Mouse (Mus musculus): Measurements from ENCODE around the gene Kcnmb2. TPM values are rescaled to one million over a fixed set of nuclear protein-coding genes. Genes with fewer than 3 reads are reported as not detected.

The Kcnmb2 gene
- total RNA-seq (2021) = under 1 TPM in 1 of 2 experiments, not detected in 1; 0.48 TPM
- long read RNA-seq, experiment 1 = 0 reads
- long read RNA-seq, experiment 2 = 0 reads

DNA sequence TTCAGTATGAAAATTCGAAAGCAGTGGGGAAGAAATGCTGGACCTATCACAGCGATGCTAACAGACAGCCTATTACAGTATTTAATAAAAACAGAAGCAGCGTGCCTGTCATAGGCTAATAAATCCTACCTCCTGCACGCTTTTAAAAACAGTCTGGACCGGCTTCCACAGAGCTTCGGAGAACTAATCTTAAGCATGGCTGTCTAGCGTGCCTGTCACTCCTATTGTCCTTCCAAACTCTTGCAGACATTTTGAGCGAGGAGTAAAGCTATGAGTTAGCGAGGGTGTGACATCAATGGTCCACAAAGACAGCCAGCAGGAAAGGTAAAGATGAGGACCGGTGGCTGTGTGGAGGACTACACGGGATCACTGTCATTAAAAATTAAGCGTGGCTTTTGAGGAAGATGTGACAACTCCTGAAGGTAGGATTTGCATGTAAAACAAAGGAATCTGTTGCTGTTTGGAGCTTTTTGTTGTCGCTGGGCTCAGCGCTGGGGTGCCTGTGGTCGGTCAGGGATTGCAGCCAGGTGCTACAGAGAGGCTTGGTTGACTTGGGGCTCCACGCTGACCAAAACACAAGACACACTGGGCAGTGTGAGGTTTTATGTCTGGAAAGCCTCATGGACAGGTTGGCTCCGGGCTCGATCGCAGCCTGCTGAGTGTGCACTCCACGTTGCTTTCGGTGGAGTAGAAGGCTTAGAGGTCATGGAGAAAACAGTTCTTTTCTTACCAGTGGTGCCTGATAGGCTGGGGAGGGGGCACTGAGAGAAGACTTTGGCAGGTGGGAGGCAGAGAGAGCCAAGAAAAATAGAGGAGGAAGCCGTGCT lies at the start of gene Kcnmb2:
Kcnmb2 (plus strand) TSS at position 4 of the 827 bp plus-strand sequence.
- intact Hi-C loops (cut with DNase I) = no loop called here
- DNase-seq = peak in 1 of 2 experiments; percentile 1

GRCm38 (mm10) chr3:31863522-31863921 lies 38.8 kb upstream of the Kcnmb2 start:
- intact Hi-C loops (cut with DNase I) = no loop called here
- no peak for DNase-seq

DNA sequence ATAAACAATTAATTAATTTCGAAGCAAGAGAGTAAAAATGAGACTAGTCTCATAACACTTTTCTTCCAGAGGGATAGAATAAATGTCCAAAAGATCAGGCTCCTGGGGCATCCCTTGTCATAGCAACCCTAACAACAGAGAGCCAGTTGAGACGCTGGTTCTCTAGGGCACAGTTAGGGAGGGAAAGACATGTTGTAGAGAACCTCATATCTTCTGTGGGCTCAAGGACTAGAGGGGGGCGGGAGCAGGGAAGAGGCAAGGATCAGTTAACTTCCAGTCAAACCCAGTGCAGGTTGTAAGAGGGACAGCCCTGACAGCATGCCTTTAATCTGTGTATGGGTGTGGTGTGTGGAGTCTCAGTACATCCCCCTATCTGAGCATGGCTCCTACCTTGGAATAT lies 38.2 kb upstream of the Kcnmb2 start:
- intact Hi-C loops (cut with DNase I) = no loop called here
- DNase-seq = no peak

GRCm38 (mm10) chr3:31871461-31871860 lies 30.8 kb upstream of the Kcnmb2 start:
- intact Hi-C loops (cut with DNase I) = no loop called here
- DNase-seq = no peak

- no peak for DNase-seq
- intact Hi-C loops (cut with DNase I) = no loop called here
Observed at GRCm38 (mm10) chr3:31882621-31883131, 19.6 kb upstream of the Kcnmb2 start.

DNA sequence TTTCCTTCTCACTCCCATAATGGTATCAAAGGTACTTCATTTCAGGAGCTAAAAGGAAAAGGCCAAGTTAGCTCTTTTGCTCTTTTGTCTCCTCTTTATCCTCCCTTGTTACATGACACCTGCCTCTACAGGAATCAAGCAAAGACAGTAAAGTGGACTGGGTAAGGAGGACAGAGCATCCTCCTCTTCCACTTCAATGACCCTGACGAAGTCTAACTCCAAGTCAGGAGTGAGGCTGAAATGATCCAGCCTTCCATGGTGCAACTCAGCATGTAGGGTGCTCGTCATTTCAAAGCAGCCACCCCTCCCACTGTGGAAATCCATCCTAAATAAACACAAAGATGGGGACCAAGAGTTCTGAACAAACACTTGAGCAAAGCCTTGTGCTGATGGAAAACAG lies 9.7 kb upstream of the Kcnmb2 start:
- DNase-seq = no peak
- intact Hi-C loops (cut with DNase I) = no loop called here

DNA sequence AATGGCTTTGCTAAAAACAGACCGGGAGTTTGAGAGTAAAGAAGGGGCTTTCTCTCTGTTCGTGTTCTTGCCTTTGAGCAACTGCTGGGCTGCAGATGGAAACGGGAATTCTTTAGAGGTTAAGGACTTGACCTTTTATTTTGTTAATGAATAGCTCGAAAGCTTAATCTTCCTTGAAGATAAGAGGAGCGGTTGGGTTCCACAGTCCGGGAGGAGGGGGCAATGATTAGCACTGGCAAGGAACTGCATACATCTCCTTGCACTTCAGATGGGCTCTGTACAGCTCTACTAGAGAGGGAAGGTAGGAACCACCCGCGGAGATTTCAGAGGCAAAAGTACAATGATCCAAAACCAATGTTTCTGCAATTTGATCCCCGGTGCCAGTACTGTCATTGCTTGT lies 1.2 kb downstream of the Kcnmb2 start:
- DNase-seq = no peak
- intact Hi-C loops (cut with DNase I) = no loop called here

- intact Hi-C loops (cut with DNase I) = no loop called here
- DNase-seq = no peak
Observed at GRCm38 (mm10) chr3:31904156-31904555, 1.8 kb downstream of the Kcnmb2 start.

GRCm38 (mm10) chr3:31911168-31911567 lies 8.9 kb downstream of the Kcnmb2 start:
- DNase-seq = no peak
- intact Hi-C loops (cut with DNase I) = no loop called here

DNA sequence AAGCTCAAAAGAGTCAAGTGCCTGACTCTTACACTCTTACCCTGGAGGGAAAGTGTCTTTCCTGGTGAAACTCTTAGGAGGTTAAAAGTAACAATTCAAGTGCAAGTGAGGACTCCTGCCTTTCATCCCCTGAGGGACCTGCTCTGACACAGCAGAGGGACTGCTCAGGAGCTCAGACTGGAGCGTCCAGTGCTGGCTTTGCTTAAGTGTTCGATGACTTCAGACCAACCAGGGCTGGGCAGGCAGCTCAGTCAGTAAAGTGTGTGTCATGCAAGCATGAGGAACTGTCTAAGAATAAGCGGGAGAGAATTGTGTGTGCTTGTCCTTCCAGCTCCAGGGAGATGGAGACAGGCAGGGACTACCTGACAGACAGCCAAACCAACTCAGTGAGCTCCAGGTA lies 9.4 kb downstream of the Kcnmb2 start:
- intact Hi-C loops (cut with DNase I) = no loop called here
- DNase-seq = no peak

DNA sequence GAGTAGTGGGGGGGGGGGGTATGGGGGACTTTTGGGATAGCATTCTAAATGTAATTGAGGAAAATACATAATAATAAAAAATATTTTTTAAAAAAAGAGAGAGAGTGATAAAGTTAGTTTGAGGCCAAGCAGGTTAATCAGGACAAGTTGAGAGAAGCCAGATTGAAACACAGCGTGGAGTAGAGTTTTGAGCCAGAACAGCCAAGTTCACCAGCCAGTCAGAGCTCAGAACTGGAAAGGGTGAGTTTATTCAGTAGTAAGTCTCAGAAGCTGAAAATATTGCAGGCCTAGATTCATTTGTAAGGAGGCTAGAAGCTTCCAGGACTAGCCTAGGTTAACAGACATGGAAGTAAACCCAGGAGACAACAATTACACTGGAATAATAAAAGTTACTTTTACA lies 26.2 kb downstream of the Kcnmb2 start:
- intact Hi-C loops (cut with DNase I) = no loop called here
- DNase-seq = no peak

- no peak for DNase-seq
- intact Hi-C loops (cut with DNase I) = no loop called here
Observed at GRCm38 (mm10) chr3:31934704-31935103, 32.4 kb downstream of the Kcnmb2 start.

- intact Hi-C loops (cut with DNase I) = loop anchor here (2.0 kb wide), 1 partner anchor 149 kb away; no protein-coding TSS in a partner anchor
- DNase-seq = peak; percentile 3 to 24
Observed at GRCm38 (mm10) chr3:31941478-31941877, 39.2 kb downstream of the Kcnmb2 start.

DNA sequence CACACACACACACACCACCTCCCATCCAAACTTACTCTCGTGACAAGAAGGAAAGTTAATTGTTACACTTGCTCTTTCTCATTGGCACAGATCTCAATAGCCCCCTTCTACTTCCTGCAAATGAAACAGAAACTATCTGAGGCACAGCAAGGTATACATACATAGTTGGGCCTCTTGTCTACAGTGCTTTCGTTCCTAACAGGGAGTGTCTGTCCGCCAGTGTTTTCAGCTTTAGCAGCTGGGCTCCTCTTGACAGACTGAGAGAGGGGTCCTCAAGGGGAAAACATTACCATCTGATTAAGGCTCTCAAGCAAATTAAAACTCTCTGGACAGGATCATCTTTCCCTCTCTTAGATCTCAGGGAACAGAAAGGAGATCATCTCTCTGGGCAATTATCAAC lies 51.9 kb downstream of the Kcnmb2 start:
- intact Hi-C loops (cut with DNase I) = no loop called here
- DNase-seq = no peak

DNA sequence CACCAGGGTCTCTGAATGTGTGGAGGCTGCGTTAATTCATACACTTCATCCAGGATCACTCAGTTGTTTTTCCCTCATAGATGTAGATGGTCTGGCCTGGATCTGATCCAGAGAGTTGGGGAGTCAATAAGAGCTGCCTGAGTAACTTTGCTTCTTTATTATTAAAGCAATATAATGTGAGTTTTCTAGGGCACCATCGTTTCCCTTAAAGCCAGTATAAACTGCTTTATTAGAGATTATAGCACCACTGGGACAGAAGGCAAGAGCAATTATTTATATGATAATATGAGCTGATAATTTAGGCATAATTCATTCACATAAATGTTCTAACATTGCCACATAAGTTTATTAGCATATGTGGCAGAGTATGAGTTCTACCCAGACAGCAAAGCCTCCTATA lies 52.7 kb downstream of the Kcnmb2 start:
- intact Hi-C loops (cut with DNase I) = no loop called here
- DNase-seq = no peak

DNA sequence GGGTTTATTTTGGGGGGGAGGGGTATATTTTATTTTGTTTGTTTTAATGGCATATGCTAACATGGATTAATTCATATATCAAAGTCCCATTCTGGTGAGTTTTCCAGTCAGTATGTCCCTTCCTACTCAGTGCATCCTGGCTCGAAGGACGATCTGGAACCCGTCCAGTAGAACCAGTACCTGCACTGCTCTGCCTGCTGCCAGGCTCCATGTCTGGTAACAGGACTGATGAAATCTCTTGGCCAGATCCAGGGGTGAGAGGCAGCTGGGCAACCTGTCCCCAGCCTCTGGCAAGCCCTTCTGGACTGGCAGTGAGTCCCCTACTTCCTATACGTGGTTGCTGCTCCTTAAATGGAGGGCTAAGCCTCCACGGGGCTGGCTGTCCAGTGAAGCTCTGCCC lies 57.5 kb downstream of the Kcnmb2 start:
- intact Hi-C loops (cut with DNase I) = no loop called here
- no peak for DNase-seq

DNA sequence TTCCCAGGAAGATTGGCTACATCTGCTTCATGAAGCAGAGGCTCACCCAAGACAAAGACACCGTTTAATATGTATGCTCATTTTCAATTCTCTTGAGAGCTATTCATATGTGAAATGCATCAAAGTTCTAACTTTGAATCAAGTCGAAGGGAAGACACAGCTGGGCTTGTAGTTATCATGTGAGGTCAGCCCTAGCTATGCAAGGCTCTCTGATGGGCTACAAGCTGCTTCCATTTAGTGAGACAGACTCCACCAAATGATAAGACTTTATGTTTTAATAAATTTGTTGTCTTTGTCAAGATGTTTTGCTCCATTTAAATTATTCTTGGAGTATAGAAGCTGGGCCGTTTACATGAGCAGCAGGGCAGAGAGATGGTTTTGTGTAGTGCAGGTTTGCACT lies 58.9 kb downstream of the Kcnmb2 start:
- DNase-seq = no peak
- intact Hi-C loops (cut with DNase I) = no loop called here

DNA sequence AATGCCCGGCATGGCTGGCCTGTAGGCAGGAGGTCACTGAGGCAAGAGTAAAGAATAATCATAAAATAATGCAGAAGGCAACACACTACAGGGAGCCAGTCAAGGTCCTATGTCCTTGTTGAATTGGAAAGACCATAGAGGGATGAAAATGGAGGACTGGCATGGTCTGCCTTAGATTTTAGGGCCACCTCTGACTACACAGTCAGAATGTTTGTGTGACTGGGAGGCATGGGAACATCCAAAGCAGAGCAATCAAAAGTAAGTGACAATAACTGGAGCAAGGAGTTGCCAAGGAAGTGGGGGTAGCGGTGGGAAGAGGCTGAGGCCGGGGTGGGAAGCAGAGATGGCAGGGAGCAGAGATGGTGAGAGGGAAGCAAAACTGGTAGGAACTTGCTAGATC lies 60.8 kb downstream of the Kcnmb2 start:
- intact Hi-C loops (cut with DNase I) = no loop called here
- no peak for DNase-seq

- DNase-seq = no peak
- intact Hi-C loops (cut with DNase I) = no loop called here
Observed at GRCm38 (mm10) chr3:31979661-31980060, 77.4 kb downstream of the Kcnmb2 start.

DNA sequence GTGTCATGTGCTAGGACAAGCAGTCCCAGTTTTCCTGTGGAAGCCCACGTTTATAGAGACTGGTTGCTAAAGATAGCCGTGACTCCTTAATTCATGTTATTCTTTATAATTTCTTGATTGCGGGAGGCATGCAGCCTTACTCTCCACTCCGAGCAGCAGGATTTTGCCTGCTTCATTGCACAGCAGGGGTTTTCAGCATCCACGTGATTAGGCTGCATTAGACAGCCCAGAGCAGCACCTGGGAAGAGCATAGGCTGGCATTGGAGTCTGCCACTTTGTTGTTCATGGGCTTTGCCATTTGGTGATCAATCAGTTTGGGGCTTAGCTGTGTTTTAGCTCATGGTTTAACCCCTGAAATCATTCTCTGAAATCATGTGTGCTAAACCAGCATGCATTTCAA lies 80.1 kb downstream of the Kcnmb2 start:
- DNase-seq = no peak
- intact Hi-C loops (cut with DNase I) = no loop called here

DNA sequence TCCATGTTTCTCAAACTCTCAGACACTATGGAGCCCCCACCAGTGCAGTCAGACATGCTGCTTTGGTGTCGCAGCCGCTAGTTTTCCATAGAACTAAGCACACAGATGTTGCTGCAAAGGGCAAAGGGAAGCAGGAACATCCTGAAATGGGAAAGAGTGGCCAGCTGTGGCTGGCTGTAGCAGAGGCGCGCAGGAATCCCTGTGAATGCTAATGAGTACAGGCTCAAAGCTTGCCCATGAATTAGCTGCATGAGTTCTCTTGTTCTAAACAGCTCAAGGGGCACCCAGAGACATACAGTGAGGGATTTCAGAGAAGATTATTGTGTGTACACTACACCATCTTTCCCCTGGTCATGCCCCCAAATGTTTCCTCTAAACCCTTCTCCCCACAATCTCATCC lies 82.8 kb downstream of the Kcnmb2 start:
- intact Hi-C loops (cut with DNase I) = no loop called here
- DNase-seq = no peak

- intact Hi-C loops (cut with DNase I) = no loop called here
Observed at GRCm38 (mm10) chr3:31991526-31992045, 89.3 kb downstream of the Kcnmb2 start.

More at GRCm38 (mm10) chr3:31991526-31992045, 89.3 kb downstream of the Kcnmb2 start:
- no peak for DNase-seq

Measured in heart, postnatal 14 days (tissue).